Mouse (Mus musculus): ENCODE data around the gene Prpf3.

DNA sequence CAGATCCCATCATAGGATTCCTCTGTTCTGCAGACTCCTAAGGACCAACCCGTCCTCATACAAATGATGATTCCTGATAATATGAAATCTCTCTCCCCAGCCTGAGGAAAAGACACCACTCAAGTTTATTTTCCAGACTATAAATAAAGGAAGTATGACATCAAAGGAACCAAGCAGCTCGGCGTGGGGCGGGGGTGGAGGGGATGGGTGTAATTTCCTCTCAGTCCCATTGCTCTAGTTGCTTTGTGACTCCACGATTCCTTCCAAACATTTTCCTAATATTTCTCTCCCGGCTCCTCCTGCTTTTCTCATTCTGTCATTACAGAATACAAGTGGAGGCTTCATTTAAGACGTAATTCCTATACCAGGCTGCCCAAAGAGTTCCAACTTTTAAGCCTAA, 37.4 kb upstream of the Prpf3 start:
- no peak for TF ChIP-seq POLR2A (IDR thresholded peaks at IDR 0.05; ENCODE audit: insufficient read depth, low read length)
- TF ChIP-seq CTCF (IDR thresholded peaks at IDR 0.05; ENCODE audit: low read depth, low read length): no peak

All from ES-Bruce4 (cell line).